ENCODE assay signal across 9 mouse cellular contexts in the genomic region with DNA sequence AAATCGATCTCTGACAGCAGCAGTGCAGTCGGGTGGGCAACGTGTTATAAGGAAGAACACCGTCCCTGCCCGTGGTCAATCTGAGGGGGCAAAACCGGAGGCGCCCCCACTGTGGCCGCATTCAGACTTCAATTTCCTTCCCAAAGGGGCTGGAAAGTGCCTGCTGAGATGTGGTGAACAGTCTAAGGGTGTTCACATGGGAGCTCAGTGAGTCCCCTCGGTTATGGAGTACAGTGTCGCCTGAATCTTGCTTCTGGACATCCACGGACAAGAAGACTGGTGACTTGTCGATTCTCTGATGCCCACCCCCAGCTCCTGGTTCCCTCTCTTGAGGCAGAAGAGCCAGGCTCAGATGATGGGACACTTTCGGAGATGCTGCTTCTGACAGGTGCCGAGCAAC. TPM values are rescaled to one million over a fixed set of nuclear protein-coding genes. Genes with fewer than 3 reads are reported as not detected.
DNase-seq lines count a peak whose midpoint lies in the region; ATAC-seq and TF ChIP-seq lines count a peak whose summit lies in the region.
"Had no signal": no experiment of that assay in that cellular context is flagged by ENCODE, and none has a peak within 500 bp of the region (broad histone marks: within the 10 kb centered on the region; RNA-seq: fewer than 3 reads in every experiment).

No protein-coding gene starts in this region.

- peak overlapping the region; percentile 90 for H3K4me2 ChIP-seq in embryonic facial prominence, embryonic 13.5 days
- peak overlapping the region; percentile 84 for H3K4me2 ChIP-seq in hindbrain, postnatal 0 days (ENCODE audit: low read depth, low read length)
- peak overlapping the region; percentile 71 for H3K4me2 ChIP-seq in myocyte (ENCODE audit: low read depth)

- H3K79me2 ChIP-seq in myocyte (ENCODE audit: control insufficient read depth, insufficient read depth): no peaks in the 10 kb centered on the region

- H3K27me3 ChIP-seq in embryonic facial prominence, embryonic 13.5 days: no peaks in the 10 kb centered on the region
- no peaks in the 10 kb centered on the region for H3K27me3 ChIP-seq in hindbrain, postnatal 0 days (ENCODE audit: insufficient read depth, low read length)
- H3K27me3 ChIP-seq in myocyte (ENCODE audit: control insufficient read depth, insufficient read depth, insufficient read length): no peaks in the 10 kb centered on the region

- H3ac ChIP-seq in myocyte (ENCODE audit: control insufficient read depth, insufficient read length): peak overlapping the region; percentile 68

- peak overlapping the region; percentile 90 for H3K4me3 ChIP-seq in layer of hippocampus, adult 2 months
- peak overlapping the region; percentile 78 for H3K4me3 ChIP-seq in embryonic facial prominence, embryonic 13.5 days
- peak overlapping the region; percentile 76 for H3K4me3 ChIP-seq in hindbrain, postnatal 0 days (ENCODE audit: low read length)
- peak overlapping the region; percentile 46 for H3K4me3 ChIP-seq in myocyte

- peak overlapping the region; percentile 87 for H3K27ac ChIP-seq in layer of hippocampus, adult 2 months
- H3K27ac ChIP-seq in embryonic facial prominence, embryonic 13.5 days: no peak overlapping the region
- H3K27ac ChIP-seq in hindbrain, postnatal 0 days: peak overlapping the region; percentile 70

- peaks cover 7% of the 10 kb centered on the region for H3K4me1 ChIP-seq in embryonic facial prominence, embryonic 13.5 days
- no peaks in the 10 kb centered on the region for H3K4me1 ChIP-seq in hindbrain, postnatal 0 days (ENCODE audit: insufficient read depth, low read length)

- no peak for DNase-seq in layer of hippocampus, adult 2 months (ENCODE audit: low spot score in 2 of 2)
- no peak for DNase-seq in layer of hippocampus, postnatal 25 days (ENCODE audit: extremely low spot score in 1 of 2, low spot score in 1 of 2)
- no peak for DNase-seq in hindbrain, postnatal 0 days (ENCODE audit: low spot score)
- no peak for DNase-seq in thymus, postnatal 10 days (ENCODE audit: low spot score in 2 of 2)
- no peak for DNase-seq in yolk sac, embryonic 10.5 days (ENCODE audit: low spot score)
- no peak for DNase-seq in ovary, postnatal 14 days (ENCODE audit: low spot score)

- TF ChIP-seq CTCF in layer of hippocampus, adult 2 months (conservative IDR thresholded peaks at IDR 0.05): no peak
- no peak for TF ChIP-seq CTCF in hindbrain, postnatal 0 days (IDR thresholded peaks at IDR 0.05; ENCODE audit: low read depth)

- H3K9me3 ChIP-seq in embryonic facial prominence, embryonic 13.5 days: no peaks in the 10 kb centered on the region
- no peaks in the 10 kb centered on the region for H3K9me3 ChIP-seq in hindbrain, postnatal 0 days (ENCODE audit: low read length)

- 0 out of 2 replicates have a peak, but pooled peaks have one; percentile 21 for ATAC-seq in embryonic facial prominence, embryonic 13.5 days (ENCODE audit: insufficient number of reproducible peaks, insufficient read depth, low FRiP score, low TSS enrichment, low read depth)
- ATAC-seq in hindbrain, postnatal 0 days: peak; percentile 43; the same call in 1 of the 2 replicates

- H3K9ac ChIP-seq in embryonic facial prominence, embryonic 13.5 days: peak overlapping the region; percentile 85
- H3K9ac ChIP-seq in hindbrain, postnatal 0 days (replicated peaks; ENCODE audit: low read length): peak overlapping the region; percentile 74

- WGBS in embryonic facial prominence, embryonic 13.5 days: 13% methylated on average over 14 of the region's 14 CpGs
- WGBS in hindbrain, postnatal 0 days: 13% methylated on average over 14 of the region's 14 CpGs

- H3K36me3 ChIP-seq in embryonic facial prominence, embryonic 13.5 days: peaks cover 24% of the 10 kb centered on the region
- H3K36me3 ChIP-seq in hindbrain, postnatal 0 days (ENCODE audit: insufficient read depth, low read length): peaks cover 3% of the 10 kb centered on the region; the same call in 1 of the 2 replicates
- no peaks in the 10 kb centered on the region for H3K36me3 ChIP-seq in myocyte (ENCODE audit: control insufficient read depth, insufficient read depth)

- no peak for TF ChIP-seq POLR2A in myocyte (IDR thresholded peaks at IDR 0.05; ENCODE audit: insufficient read length, low read depth)

TF ChIP-seq in myocyte, 11 proteins besides CTCF, POLR2A, EP300 and RAD21:
- no peak for TF ChIP-seq CEBPB (IDR thresholded peaks at IDR 0.05; ENCODE audit: insufficient read depth, poor library complexity, severe bottlenecking)
- TF ChIP-seq POLR2AphosphoS2 (IDR thresholded peaks at IDR 0.05; ENCODE audit: insufficient read length, low read depth): no peak
- no peak for TF ChIP-seq E2F4 (IDR thresholded peaks at IDR 0.05; ENCODE audit: insufficient read depth)
- TF ChIP-seq MAX (IDR thresholded peaks at IDR 0.05; ENCODE audit: low read depth): no peak
- no peak for TF ChIP-seq SRF (IDR thresholded peaks at IDR 0.05; ENCODE audit: control insufficient read depth, insufficient read length, low read depth)
- no peak for TF ChIP-seq USF1 (IDR thresholded peaks at IDR 0.05; ENCODE audit: low read depth)
- no peak for TF ChIP-seq REST (IDR thresholded peaks at IDR 0.05; ENCODE audit: insufficient read depth, insufficient read length)
- TF ChIP-seq MYOG (IDR thresholded peaks at IDR 0.05; ENCODE audit: control insufficient read depth in 1 of 3, insufficient read depth in 1 of 3, insufficient read length in 2 of 3, low read depth in 2 of 3): no peak
- TF ChIP-seq MYOD1 (IDR thresholded peaks at IDR 0.05; ENCODE audit: control insufficient read depth in 1 of 3, insufficient read length in 2 of 3, low read depth in 2 of 3): no peak
- no peak for TF ChIP-seq TCF3 (IDR thresholded peaks at IDR 0.05; ENCODE audit: insufficient read length, low read depth)
- no peak for TF ChIP-seq TCF12 (IDR thresholded peaks at IDR 0.05; ENCODE audit: insufficient read depth, poor library complexity, severe bottlenecking)
TF ChIP-seq in myocyte: peak in this region for 0.

RNA-seq across cellular contexts. Expression of a gene that starts 0.6 kb away (rescaled TPM):
- 1 to 10 TPM; 7.3 to 8.3 TPM for total RNA-seq in layer of hippocampus, adult 2 months (2021)
- 1 to 10 TPM; 8.7 to 8.8 TPM for total RNA-seq in layer of hippocampus, postnatal 25 days (2021)
- 8.7 and 11.8 TPM in 2 replicates for polyA plus RNA-seq in embryonic facial prominence, embryonic 13.5 days (2015; fragmentation: Nextera tagmentation; extraction: Ambion mirVana)
- 5.4 and 6.2 TPM in 2 replicates for total RNA-seq in hindbrain, postnatal 0 days (2014; rRNA removed)
- polyA plus RNA-seq in hindbrain, postnatal 0 days (2015; fragmentation: Nextera tagmentation; extraction: Ambion mirVana): 7.5 and 9.5 TPM in 2 replicates
- polyA plus RNA-seq in myocyte (2012; fragmentation: generic; extraction: Trizol): 0.95 TPM

RNA-seq across cellular contexts. Expression of a gene that starts 11.7 kb away (rescaled TPM):
- not detected for total RNA-seq in layer of hippocampus, adult 2 months (2021)
- total RNA-seq in layer of hippocampus, postnatal 25 days (2021): not detected
- polyA plus RNA-seq in embryonic facial prominence, embryonic 13.5 days (2015; fragmentation: Nextera tagmentation; extraction: Ambion mirVana): not detected in 2 replicates
- total RNA-seq in hindbrain, postnatal 0 days (2014; rRNA removed): not detected in 2 replicates
- polyA plus RNA-seq in hindbrain, postnatal 0 days (2015; fragmentation: Nextera tagmentation; extraction: Ambion mirVana): not detected in 2 replicates
- not detected for polyA plus RNA-seq in myocyte (2012; fragmentation: generic; extraction: Trizol)
- total RNA-seq: layer of hippocampus, postnatal 14 days had no signal

RNA-seq across cellular contexts. Expression of a gene that starts 45.6 kb away (rescaled TPM):
- total RNA-seq in layer of hippocampus, adult 2 months (2021): not detected
- total RNA-seq in layer of hippocampus, postnatal 25 days (2021): not detected
- polyA plus RNA-seq in embryonic facial prominence, embryonic 13.5 days (2015; fragmentation: Nextera tagmentation; extraction: Ambion mirVana): not detected in 2 replicates
- not detected in 2 replicates for total RNA-seq in hindbrain, postnatal 0 days (2014; rRNA removed)
- not detected in 2 replicates for polyA plus RNA-seq in hindbrain, postnatal 0 days (2015; fragmentation: Nextera tagmentation; extraction: Ambion mirVana)
- polyA plus RNA-seq in myocyte (2012; fragmentation: generic; extraction: Trizol): not detected
- total RNA-seq: layer of hippocampus, postnatal 14 days had no signal

RNA-seq across cellular contexts. Expression of a gene that starts 56.2 kb away (rescaled TPM):
- total RNA-seq in layer of hippocampus, adult 2 months (2021): not detected
- not detected for total RNA-seq in layer of hippocampus, postnatal 25 days (2021)
- polyA plus RNA-seq in embryonic facial prominence, embryonic 13.5 days (2015; fragmentation: Nextera tagmentation; extraction: Ambion mirVana): not detected in 2 replicates
- not detected in 2 replicates for total RNA-seq in hindbrain, postnatal 0 days (2014; rRNA removed)
- polyA plus RNA-seq in hindbrain, postnatal 0 days (2015; fragmentation: Nextera tagmentation; extraction: Ambion mirVana): not detected in 2 replicates
- polyA plus RNA-seq in myocyte (2012; fragmentation: generic; extraction: Trizol): not detected
- total RNA-seq: layer of hippocampus, postnatal 14 days had no signal
